Mouse (Mus musculus) midbrain, embryonic 14.5 days (tissue): Measurements from ENCODE around the gene Eif2b3. TPM values are rescaled to one million over a fixed set of nuclear protein-coding genes. Genes with fewer than 3 reads are reported as not detected.

ENCODE experiments used
- ATAC-seq: fragments of 200-750 bp; cut with Nextera tagmentation; 2 replicates; pipeline ENCODE4 v1.8.0; 2017; ENCODE audit warnings: moderate number of reproducible peaks, moderate library complexity; ENCODE audit not compliant: low FRiP score, low TSS enrichment
- DNase-seq: peaks from one replicate; pipeline ENCODE4 v3.0.0-alpha.2; 2015
- H3K27ac ChIP-seq: fragments of 300-500 bp; sonication (generic); replicated peaks from 2 replicates; pipeline ENCODE4 v1.5.1; 2014; ENCODE audit warnings: mild to moderate bottlenecking, low read depth, low read length, moderate library complexity
- H3K27me3 ChIP-seq: fragments of 300-500 bp; sonication (generic); 2 replicates; pipeline ENCODE4 v1.6.1; 2014; ENCODE audit warnings: low read length, control low read depth, mixed read lengths; ENCODE audit not compliant: control insufficient read depth, insufficient read depth
- H3K36me3 ChIP-seq: fragments of 300-500 bp; sonication (generic); 2 replicates; pipeline ENCODE4 v1.6.1; 2014; ENCODE audit warnings: low read length, control low read depth; ENCODE audit not compliant: control insufficient read depth, insufficient read depth
- H3K4me1 ChIP-seq: fragments of 300-500 bp; sonication (generic); 2 replicates; pipeline ENCODE4 v1.6.1; 2014; ENCODE audit warnings: mild to moderate bottlenecking, antibody characterized with exemption, low read length, control low read depth; ENCODE audit not compliant: control insufficient read depth, insufficient read depth
- H3K4me2 ChIP-seq: fragments of 300-500 bp; sonication (generic); 2 replicates; pipeline ENCODE4 v1.6.1; 2014; ENCODE audit warnings: mild to moderate bottlenecking, low read length, moderate library complexity
- H3K4me3 ChIP-seq: fragments of 300-500 bp; sonication (generic); replicated peaks from 2 replicates; pipeline ENCODE4 v1.5.1; 2014; ENCODE audit warnings: low read depth, low read length
- H3K9ac ChIP-seq: fragments of 300-500 bp; sonication (generic); replicated peaks from 2 replicates; pipeline ENCODE4 v1.6.1; 2014; ENCODE audit warnings: mild to moderate bottlenecking, low read length, moderate library complexity
- H3K9me3 ChIP-seq: fragments of 300-500 bp; sonication (generic); 2 replicates; pipeline ENCODE4 v1.6.1; 2016; ENCODE audit warnings: low read length, control low read depth, mixed read lengths; ENCODE audit not compliant: control insufficient read depth
- WGBS: fragments of 180-500 bp; shearing (Covaris S2); extraction: QIAGEN DNeasy Blood & Tissue Kit; methylation state at CpG from one replicate; pipeline ENCODE4 v1.1.7; 2014; 5-methylcytosine and 5-hydroxymethylcytosine counted together
- polyA plus RNA-seq: library from polyadenylated mRNA; unstranded; fragments of >200 nt; fragmentation: Nextera tagmentation; extraction: Ambion mirVana; gene quantifications from 2 replicates; pipeline ENCODE4 v1.2.1, GENCODE M21; 2014

Gene Eif2b3
- polyA plus RNA-seq, 1 experiment from 2014 or later = 52.0 TPM

DNA sequence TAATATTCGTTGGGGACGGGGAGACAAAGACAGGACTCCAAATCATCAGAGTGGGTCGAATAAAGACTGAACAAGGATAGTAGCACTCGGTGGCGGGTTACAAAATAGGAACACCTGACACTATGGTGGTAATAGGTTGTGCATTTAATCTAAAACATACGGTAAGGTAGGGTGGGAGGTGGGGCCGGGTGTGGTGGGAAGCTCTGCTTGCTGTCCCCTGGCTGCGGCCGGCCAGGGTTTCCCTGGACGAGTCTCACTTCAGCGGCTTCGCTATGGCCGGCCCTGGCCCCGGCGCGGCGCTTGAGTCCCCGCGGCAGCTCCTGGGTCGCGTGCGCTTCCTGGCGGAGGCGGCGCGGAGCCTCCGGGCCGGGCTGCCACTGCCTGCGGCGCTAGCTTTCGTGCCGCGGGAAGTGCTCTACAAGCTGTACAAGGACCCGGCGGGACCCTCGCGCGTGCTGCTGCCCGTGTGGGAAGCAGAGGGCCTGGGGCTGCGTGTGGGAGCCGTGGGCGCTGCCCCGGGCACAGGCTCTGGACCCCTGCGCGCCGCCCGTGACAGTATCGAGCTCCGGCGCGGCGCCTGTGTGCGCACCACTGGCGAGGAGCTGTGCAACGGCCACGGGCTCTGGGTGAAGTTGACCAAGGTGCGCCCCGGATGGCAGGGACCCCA lies 23.9 kb upstream of the Eif2b3 start, which contains the start of gene Hectd3:
Gene Hectd3 (plus strand): TSS at position 187 of the 667 bp plus-strand sequence.
- Histone ChIP-seq H3K36me3 (peaks cover 20% of the 10 kb centered on the region), H3K4me1 (peaks cover 16% of the 10 kb centered on the region), H3K27me3 (no peaks in the 10 kb centered on the region), H3K4me3 (peak within 1 kb of the TSS; percentile 97), H3K9me3 (no peaks in the 10 kb centered on the region), H3K4me2 (peak within 1 kb of the TSS; percentile 95), H3K27ac (peak within 1 kb of the TSS; percentile 83), H3K9ac (peak within 1 kb of the TSS; percentile 80)
- WGBS = under 1% methylated on average over 51 of the region's 58 CpGs
- DNase-seq = peak; percentile 84
- ATAC-seq = peak; percentile 70; the same call in 1 of the 2 replicates

DNA sequence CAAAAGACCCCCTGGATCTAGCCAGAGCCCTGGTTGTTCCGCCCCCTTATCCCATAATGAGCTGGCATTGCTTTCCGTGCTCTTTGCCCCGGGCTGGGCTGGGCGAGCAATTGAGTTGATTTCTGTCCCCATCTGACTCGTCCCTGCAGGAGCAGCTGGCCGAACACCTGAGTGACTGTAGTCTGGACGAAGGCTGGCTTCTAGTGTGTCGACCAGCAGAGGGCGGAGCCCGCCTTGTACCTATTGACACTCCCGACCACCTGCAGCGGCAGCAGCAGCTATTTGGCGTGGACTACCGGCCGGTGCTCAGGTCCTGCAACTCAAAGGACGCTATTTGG lies 23.4 kb upstream of the Eif2b3 start:
- Histone ChIP-seq H3K36me3 (peaks cover 25% of the 10 kb centered on the region), H3K4me1 (peaks cover 16% of the 10 kb centered on the region), H3K9ac (peak overlapping the region; percentile 80), H3K9me3 (no peaks in the 10 kb centered on the region), H3K27me3 (no peaks in the 10 kb centered on the region), H3K4me3 (peak overlapping the region; percentile 97), H3K4me2 (peak overlapping the region; percentile 95), H3K27ac (peak overlapping the region; percentile 83)
- ATAC-seq (no peak), DNase-seq (peak; percentile 72)
- 0% methylated on average over 16 of the region's 16 CpGs for WGBS

DNA sequence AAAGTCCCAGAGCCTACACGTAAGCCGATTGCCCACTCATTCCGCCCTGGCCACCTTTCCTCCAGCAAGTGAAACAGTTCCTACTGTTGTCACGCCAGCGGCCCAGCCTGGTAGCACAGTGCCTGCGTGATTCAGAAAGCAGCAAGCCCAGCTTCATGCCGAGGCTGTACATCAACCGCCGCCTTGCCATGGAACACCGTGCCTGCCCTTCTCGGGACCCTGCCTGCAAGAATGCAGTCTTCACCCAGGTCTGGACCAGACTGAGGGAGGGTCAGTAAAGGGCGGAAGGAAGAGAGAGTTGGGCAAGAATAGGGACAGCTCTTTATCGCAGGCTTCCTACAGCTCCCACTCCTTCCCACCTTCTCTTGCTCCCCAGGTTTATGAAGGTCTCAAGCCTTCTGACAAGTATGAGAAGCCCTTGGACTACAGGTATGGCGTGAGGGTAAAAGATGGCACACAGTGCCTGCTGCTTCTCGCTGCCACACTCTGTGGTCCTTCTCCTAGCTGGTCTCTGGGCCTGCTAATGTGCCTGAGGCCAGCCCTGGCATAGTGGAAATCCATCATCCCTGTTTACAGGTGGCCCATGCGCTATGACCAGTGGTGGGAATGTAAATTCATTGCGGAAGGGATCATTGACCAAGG lies 19.6 kb upstream of the Eif2b3 start:
- ATAC-seq (no peak), DNase-seq (no peak)
- H3K27me3 ChIP-seq = no peaks in the 10 kb centered on the region
- H3K36me3 ChIP-seq = peaks cover 62% of the 10 kb centered on the region
- 94% methylated on average over 17 of the region's 17 CpGs for WGBS
- no peak overlapping the region for H3K9ac ChIP-seq
- H3K4me3 ChIP-seq = no peak overlapping the region
- no peak overlapping the region for H3K4me2 ChIP-seq
- H3K4me1 ChIP-seq = peaks cover 9% of the 10 kb centered on the region; the same call in 1 of the 2 replicates
- no peaks in the 10 kb centered on the region for H3K9me3 ChIP-seq
- H3K27ac ChIP-seq = no peak overlapping the region

DNA sequence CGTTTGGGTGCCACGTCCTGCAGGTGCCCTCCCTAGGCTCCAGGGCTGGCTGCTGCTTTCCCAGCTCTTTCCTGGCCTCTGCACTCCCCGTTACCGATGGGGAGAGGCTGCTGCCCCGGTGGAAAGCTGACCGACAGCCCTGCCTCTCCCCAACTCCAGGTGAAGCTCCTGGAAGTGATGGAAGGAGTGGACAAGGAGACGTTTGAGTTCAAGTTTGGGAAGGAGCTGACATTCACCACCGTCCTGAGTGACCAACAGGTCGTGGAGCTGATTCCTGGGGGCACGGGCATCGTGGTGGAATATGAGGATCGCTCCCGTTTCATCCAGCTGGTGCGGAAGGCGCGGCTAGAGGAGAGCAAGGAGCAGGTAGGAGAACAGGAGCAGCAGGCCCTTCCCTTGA lies 17.2 kb upstream of the Eif2b3 start:
- DNase-seq (no peak), ATAC-seq (no peak)
- Histone ChIP-seq H3K27me3 (no peaks in the 10 kb centered on the region), H3K9ac (no peak overlapping the region), H3K9me3 (no peaks in the 10 kb centered on the region), H3K36me3 (peaks cover 64% of the 10 kb centered on the region), H3K27ac (no peak overlapping the region), H3K4me3 (no peak overlapping the region), H3K4me2 (no peak overlapping the region), H3K4me1 (no peaks in the 10 kb centered on the region)
- WGBS = 91% methylated on average over 16 of the region's 16 CpGs

DNA sequence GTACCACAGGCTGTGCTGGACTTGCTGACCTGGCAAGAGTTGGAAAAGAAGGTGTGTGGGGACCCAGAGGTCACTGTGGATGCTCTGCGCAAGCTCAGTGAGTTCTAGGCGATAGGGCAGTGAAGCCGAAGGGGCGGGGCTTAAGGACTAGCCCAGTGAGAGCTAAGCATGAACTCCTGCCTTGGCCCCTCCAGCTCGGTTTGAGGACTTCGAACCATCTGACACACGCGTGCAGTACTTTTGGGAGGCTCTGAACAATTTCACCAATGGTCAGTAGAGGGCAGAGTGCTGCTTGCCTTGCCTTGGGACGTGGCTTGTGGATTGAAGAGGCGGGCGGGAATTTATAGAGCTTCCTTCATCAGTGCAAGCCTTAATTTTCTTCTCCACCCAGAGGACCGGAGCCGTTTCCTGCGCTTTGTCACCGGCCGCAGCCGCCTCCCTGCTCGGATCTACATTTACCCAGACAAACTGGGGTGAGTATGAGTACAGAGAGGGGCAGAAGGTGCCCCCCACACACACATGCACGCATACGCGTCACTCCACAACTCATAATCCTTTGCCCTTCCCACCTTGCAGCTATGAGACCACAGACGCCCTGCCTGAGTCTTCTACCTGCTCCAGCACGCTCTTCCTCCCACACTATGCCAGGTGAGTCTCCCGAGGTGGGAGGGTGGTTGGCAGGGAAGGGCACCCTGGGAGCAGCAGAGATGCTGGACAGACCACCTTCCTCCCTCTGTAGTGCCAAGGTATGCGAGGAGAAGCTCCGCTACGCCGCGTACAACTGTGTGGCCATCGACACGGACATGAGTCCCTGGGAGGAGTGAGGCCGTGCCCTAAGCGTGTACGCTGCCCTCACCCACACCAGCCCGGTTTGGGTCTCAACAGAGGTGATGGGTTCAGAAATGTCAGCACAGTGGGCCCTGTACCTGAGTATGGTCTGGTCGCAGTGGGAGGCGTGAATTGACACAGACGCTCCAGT lies 16.4 kb upstream of the Eif2b3 start:
- peak; percentile 27; the same call in 1 of the 2 replicates for ATAC-seq
- no peaks in the 10 kb centered on the region for H3K9me3 ChIP-seq
- no peak overlapping the region for H3K4me2 ChIP-seq
- H3K36me3 ChIP-seq = peaks cover 64% of the 10 kb centered on the region
- no peaks in the 10 kb centered on the region for H3K4me1 ChIP-seq
- no peak overlapping the region for H3K4me3 ChIP-seq
- no peak overlapping the region for H3K9ac ChIP-seq
- 54% methylated on average over 38 of the region's 38 CpGs for WGBS
- no peak overlapping the region for H3K27ac ChIP-seq
- no peaks in the 10 kb centered on the region for H3K27me3 ChIP-seq
- peak; percentile 84 for DNase-seq

DNA sequence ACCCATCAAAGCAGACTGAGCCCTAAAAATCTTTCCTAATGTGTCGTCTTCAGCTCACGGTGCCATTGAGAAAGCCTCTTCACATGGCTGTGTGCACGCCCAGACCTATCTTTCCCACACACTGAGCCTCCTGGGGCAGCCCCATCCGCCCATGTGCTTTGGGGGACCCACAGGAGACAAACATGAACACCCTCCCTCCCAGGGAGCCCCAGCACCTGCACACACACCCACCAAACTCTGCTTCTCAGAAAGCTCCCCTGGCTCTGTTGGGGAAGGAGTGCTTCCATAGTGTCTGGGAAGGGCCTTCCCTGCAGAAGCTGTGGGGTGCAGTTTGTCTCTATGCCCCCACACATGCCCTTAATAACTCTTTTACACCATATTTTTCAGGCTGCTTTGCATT lies 14.6 kb upstream of the Eif2b3 start:
- Histone ChIP-seq H3K4me3 (no peak overlapping the region), H3K4me2 (no peak overlapping the region), H3K9ac (no peak overlapping the region), H3K4me1 (no peaks in the 10 kb centered on the region), H3K27me3 (no peaks in the 10 kb centered on the region), H3K27ac (no peak overlapping the region), H3K9me3 (no peaks in the 10 kb centered on the region), H3K36me3 (peaks cover 50% of the 10 kb centered on the region)
- ATAC-seq (no peak), DNase-seq (no peak)
- 83% methylated on average over 4 of the region's 4 CpGs for WGBS

- Histone ChIP-seq H3K27ac (no peak overlapping the region), H3K4me3 (no peak overlapping the region), H3K9ac (no peak overlapping the region), H3K27me3 (no peaks in the 10 kb centered on the region), H3K4me2 (no peak overlapping the region), H3K36me3 (peaks cover 39% of the 10 kb centered on the region), H3K9me3 (no peaks in the 10 kb centered on the region), H3K4me1 (no peaks in the 10 kb centered on the region)
- WGBS = 76% methylated on average over 7 of the region's 7 CpGs
- no peak for ATAC-seq
- no peak for DNase-seq
These were observed 13.4 kb upstream of the Eif2b3 start for GRCm38 (mm10) chr4:117005611-117006400.

- WGBS = 73% methylated on average over 3 of the region's 3 CpGs
- H3K27me3 ChIP-seq = no peaks in the 10 kb centered on the region
- H3K36me3 ChIP-seq = peaks cover 28% of the 10 kb centered on the region
- no peaks in the 10 kb centered on the region for H3K9me3 ChIP-seq
- H3K27ac ChIP-seq = no peak overlapping the region
- no peak overlapping the region for H3K4me3 ChIP-seq
- H3K9ac ChIP-seq = no peak overlapping the region
- no peak for ATAC-seq
- no peak overlapping the region for H3K4me2 ChIP-seq
- no peak for DNase-seq
- H3K4me1 ChIP-seq = no peaks in the 10 kb centered on the region
These were observed 12.1 kb upstream of the Eif2b3 start for GRCm38 (mm10) chr4:117007058-117007457.
